8 mouse cellular contexts compared by ENCODE assay signal in genomic region chrX:57392367-57393246, GRCm38 (mm10). TPM values are rescaled to one million over a fixed set of nuclear protein-coding genes. Genes with fewer than 3 reads are reported as not detected.
A peak's percentile ranks its signal among the peaks of the same experiment; 100 is the strongest.
DNase-seq lines count a peak whose midpoint lies in the region; ATAC-seq lines count a peak whose summit lies in the region.

TSS of gene Rbmx (minus strand) at chrX:57393036.

- no peaks in the 10 kb centered on the region for H3K9me3 ChIP-seq in lung, embryonic 16.5 days (ENCODE audit: control insufficient read depth, low read length)

- WGBS in lung, embryonic 16.5 days, result 16% methylated on average over 50 of the region's 50 CpGs

- no peaks in the 10 kb centered on the region for H3K4me1 ChIP-seq in lung, embryonic 16.5 days (replicated peaks; ENCODE audit: control insufficient read depth, insufficient read depth, low read length)

- H3K27ac ChIP-seq in lung, embryonic 16.5 days (ENCODE audit: low read length), result peak within 1 kb of the TSS; percentile 97

- ATAC-seq in hematopoietic stem cell, adult 5-6 weeks (replicated peaks in 1 of 2; ENCODE audit: insufficient read depth in 1 of 2, low FRiP score in 2 of 2, low TSS enrichment in 1 of 2, low read depth in 1 of 2, poor library complexity in 2 of 2, severe bottlenecking in 2 of 2), result peak; percentile 96
- peak; percentile 97 for ATAC-seq in lung, embryonic 16.5 days (ENCODE audit: low read depth)

- peak; percentile 85 for DNase-seq in MEL-GATA-1-ER (ENCODE audit: extremely low read depth, low read depth)
- peak; percentile 78 for DNase-seq in cerebellum, adult 8-10 months
- peak; percentile 92 for DNase-seq in forelimb bud, embryonic 11.5 days (ENCODE audit: low read depth, low spot score)
- DNase-seq in layer of hippocampus, adult 9-10 months (ENCODE audit: low spot score), result peak; percentile 89
- DNase-seq in ovary, postnatal 10 days (ENCODE audit: low spot score), result peak; percentile 69
- peak; percentile 78 to 81 for DNase-seq in thymus, postnatal 10 days (ENCODE audit: low spot score in 2 of 2)

- H3K27me3 ChIP-seq in lung, embryonic 16.5 days (ENCODE audit: control insufficient read depth, insufficient read depth, low read depth, low read length), result no peaks in the 10 kb centered on the region

- H3K4me2 ChIP-seq in lung, embryonic 16.5 days (ENCODE audit: low read depth, low read length), result peak within 1 kb of the TSS; percentile 47

- peak within 1 kb of the TSS; percentile 65 for H3K4me3 ChIP-seq in lung, embryonic 16.5 days (ENCODE audit: low read length)

- H3K9ac ChIP-seq in lung, embryonic 16.5 days (ENCODE audit: low read length), result peak within 1 kb of the TSS; percentile 80

- peaks cover 9% of the 10 kb centered on the region; the same call in 1 of the 2 replicates for H3K36me3 ChIP-seq in lung, embryonic 16.5 days (ENCODE audit: control insufficient read depth, insufficient read depth, low read length)

RNA-seq across cellular contexts. Expression of gene Rbmx, which starts in this region (rescaled TPM):
- total RNA-seq in hematopoietic stem cell, adult 5-6 weeks (2017), result 61.5 and 93.1 TPM in 2 replicates
- polyA plus RNA-seq in lung, embryonic 16.5 days (2015; fragmentation: Nextera tagmentation; extraction: Ambion mirVana), result 125 and 131 TPM in 2 replicates

Comparison
In these comparisons a context has a peak if more than half of its experiments do, and no peak if none do; other contexts are left out.
1. Peak in every context shown above with its lines: DNase-seq, ATAC-seq, H3K4me3 ChIP-seq and H3K27ac ChIP-seq.